Mouse (Mus musculus): ENCODE measurements around the gene A830005F24Rik. TPM values are rescaled to one million over a fixed set of nuclear protein-coding genes. Genes with fewer than 3 reads are reported as not detected.
"Not testable (repeated sequence)": the region's sequence is repeated elsewhere in the genome, so short reads cannot be mapped to it uniquely, and the experiment has no call there.

Gene A830005F24Rik
- not detected for total RNA-seq (2021)

DNA sequence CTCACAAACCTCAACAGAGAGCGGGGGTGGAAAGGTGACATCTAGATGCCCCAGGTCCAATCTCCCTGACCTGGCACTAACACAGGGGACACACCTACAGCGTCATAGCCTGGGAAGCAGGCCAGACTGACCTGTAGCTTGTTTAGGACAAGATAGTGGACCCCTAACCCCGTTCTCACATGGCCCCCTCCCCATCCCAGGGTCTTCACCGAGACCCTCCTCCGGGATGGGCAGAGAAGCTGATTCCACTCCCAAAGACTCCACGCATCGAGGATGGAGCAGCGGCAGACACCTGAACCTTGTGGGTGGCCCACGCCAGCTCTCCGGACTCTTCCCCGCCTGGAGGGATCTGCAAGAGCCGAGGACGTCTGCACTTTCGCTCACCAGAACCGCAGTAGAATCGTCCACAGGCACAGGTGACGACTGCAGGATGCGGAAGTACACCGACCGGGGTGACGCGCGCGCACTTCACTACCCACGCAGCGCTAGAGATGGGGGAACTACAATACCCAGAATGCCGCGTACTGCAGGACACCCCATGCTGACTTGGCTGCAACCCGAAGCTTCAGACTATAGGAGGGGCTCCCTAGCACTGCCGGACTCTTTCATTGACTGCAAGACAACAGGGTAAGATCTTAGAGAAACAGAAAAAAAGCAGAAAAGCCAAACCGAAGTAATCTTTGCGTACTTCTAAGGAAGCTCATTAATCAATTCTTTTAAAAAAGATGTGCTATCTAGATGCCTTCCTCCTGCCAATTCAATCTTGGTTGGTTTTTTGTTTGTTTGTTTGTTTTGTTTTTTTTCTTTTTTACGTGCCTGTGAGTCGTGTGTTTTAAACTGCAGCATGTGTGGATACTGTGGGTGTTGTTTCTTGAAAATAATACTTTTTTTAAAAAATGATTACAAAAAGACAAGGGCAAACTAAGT lies at the start of gene A830005F24Rik, which contains the start of gene Zfp169:
Gene A830005F24Rik, plus strand, starts transcription at position 568 of the 927 bp plus-strand sequence.
Gene Zfp169, minus strand, starts transcription at position 449 of the 927 bp plus-strand sequence.
- peak; percentile 76 for DNase-seq (ENCODE audit: low spot score)
- intact Hi-C loops (cut with DNase I), result no loop called here

DNA sequence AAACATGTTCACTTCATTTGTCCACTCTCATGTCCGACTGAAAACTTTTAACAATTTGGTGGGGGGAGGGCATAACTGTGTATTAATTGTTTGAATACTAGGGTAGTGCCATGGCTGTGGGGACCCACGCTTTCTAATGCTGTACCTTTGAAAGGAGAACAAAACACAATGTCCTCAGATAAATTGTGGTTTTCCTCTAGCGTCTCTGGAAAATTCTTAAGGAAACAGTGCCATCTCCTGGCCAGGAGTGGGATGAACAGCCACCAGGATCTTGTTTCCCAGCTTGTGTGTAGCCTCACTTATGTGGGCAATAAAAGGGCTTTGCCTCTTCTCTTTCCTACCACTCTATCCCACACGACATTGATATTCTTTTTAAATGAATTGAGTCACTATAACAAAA lies 49.2 kb upstream of the A830005F24Rik start:
- intact Hi-C loops (cut with DNase I), result loop anchor here (1.0 to 10.0 kb wide), 4 partner anchors 189 to 1163 kb away; no protein-coding TSS in a partner anchor
- peak; percentile 4 for DNase-seq (ENCODE audit: low spot score)

DNA sequence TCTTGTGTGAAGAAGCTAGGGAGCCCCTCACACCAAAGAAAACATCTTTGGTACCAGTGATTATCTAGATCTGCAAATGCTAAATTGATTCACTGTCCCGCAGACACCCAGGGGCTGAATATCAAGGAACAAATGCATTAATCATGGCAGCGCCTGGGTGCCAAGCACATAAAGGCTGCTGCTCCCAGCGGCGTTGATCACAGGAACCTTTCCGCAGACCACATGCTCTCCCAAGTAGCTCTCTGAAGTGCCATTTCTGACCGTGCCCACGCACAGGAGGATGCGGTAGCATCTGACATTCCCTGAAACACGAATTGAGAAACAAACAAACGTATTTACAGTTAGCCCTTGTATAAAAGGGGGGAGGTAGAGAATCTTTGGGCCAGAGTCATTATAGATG lies 47.2 kb upstream of the A830005F24Rik start:
- intact Hi-C loops (cut with DNase I), result loop anchor here (10.0 kb wide), 1 partner anchor 191 kb away; no protein-coding TSS in a partner anchor
- DNase-seq (ENCODE audit: low spot score), result no peak

DNA sequence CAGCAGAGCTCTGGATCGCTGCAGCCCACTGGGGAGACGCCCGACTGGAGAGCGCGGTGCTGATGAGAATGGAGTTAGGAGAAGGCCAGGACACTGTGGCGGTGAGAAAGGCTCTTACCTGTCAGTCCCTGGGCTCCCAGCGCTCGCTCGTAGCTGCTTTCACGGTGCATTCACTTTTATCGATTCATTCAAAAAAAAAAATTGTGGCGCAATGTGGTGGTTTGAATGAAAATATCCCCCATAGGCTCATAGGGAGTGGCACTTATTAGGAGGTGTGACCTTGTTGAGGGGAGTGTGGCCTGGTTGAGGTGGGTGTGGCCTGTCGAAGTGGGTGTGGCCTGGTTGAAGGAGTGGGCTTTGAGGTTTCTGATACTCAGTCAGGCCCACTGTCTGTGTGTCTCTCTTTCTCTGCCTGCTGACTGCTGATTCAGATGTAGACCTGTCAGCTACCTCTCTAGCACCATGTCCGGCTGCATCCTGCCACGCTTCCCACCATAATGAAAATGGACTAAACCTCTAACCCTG lies 44.7 kb upstream of the A830005F24Rik start:
- intact Hi-C loops (cut with DNase I), result loop anchor here (10.0 kb wide), 1 partner anchor 194 kb away; no protein-coding TSS in a partner anchor
- no peak for DNase-seq (ENCODE audit: low spot score)

DNA sequence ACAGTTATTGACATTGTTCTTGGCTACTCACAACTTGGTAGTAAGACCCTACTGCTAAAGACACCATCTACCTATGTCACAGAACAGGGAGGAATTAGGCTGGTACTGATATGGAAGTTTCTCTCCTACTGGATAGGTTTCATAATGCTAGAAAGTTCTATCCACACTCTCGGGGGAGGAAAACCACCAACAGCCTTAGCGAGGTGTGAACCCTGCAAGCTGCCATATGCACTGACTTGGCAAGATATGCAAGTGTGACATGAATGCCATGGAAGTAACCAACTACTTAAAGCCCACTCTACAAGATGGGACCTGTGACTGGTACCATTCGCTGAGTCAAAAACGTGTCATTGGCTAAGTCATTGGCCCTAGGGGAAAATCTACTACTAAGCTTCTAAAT lies 29.8 kb upstream of the A830005F24Rik start:
- intact Hi-C loops (cut with DNase I), result no loop called here
- no peak for DNase-seq (ENCODE audit: low spot score)

DNA sequence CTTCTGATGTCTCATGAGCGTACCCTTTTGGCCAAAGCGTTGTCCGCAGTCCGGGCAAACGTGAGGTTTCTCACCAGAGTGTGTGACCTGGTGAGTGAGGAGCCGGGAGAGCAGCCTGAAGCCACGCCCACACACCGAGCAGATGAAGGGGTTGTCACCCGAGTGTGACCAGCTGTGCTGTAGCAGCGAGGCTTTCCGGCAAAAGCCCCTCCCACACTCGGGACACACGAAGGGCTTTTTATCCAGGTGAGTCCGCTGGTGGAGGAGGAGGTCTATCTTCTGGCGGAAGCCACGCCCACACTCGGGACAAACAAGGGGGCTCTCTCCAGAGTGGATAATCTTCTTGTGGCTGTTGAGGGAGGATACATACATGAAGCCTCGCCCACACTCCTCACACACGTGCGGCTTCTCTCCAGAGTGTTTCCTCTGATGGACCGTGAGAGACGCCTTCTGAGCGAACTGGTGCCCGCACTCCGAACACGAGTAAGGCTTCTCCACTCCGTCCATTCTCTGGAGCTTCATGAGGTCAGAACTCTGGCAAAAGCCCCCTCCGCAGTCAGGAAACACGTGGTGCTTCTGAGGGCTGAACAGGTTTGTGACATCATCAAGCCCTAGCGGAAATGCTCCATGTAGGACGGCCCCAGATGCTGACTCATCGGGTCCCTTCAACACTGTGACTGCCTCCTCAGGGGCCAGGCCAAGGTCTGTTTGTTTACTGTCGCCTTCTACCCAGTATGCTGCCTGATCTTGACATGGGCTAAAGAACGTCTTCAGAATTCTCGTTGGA lies 22.8 kb upstream of the A830005F24Rik start:
- intact Hi-C loops (cut with DNase I), result no loop called here

DNA sequence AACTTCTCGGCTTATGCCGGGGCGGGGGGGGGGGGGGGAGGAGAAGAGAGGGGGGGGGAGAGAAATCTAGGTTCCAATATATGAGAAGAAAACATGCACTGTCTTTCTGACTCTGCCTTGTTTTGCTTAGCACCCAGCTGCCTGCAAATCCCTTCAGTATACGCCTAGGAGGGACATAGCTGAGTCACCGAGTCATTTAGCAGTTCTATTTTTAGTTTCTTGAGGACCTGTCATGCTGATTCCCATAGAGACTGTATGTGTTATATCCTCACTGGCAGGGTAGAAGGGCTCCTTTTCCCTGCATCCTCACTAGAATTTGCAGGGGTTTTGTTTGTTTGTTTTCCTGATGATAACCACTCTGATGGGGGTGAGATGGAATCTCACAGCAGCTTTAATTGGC lies 20.2 kb upstream of the A830005F24Rik start:
- intact Hi-C loops (cut with DNase I), result no loop called here
- DNase-seq (ENCODE audit: low spot score), result no peak

More for the DNA sequence above, 22.8 kb upstream of the A830005F24Rik start:
- DNase-seq (ENCODE audit: low spot score), result no peak

DNA sequence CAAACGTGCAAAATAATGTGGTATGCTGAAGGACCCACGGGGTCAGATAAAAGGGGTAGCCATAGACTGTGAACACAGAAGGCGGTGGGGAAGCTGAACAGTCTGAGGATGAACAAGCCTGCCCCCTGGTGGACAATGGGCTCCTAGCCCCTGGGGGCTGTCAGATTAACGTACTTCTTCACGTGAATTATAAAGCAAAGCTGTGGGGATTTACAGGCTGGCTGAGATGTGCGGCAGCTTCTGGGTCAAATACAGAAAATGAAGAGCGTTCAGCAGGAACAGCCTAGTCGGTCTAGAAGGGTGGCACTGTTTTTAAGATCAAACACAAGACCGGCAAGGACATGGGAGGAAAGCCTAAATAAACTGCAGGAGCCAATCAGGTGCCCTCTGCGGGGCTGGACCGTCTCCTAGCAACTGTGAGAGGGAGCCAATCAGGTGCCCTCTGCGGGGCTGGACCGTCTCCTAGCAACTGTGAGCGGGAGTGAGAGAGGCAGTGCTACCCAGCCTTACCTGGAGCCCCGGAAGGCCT lies 15.6 kb upstream of the A830005F24Rik start:
- intact Hi-C loops (cut with DNase I), result no loop called here
- DNase-seq (ENCODE audit: low spot score), result no peak

DNA sequence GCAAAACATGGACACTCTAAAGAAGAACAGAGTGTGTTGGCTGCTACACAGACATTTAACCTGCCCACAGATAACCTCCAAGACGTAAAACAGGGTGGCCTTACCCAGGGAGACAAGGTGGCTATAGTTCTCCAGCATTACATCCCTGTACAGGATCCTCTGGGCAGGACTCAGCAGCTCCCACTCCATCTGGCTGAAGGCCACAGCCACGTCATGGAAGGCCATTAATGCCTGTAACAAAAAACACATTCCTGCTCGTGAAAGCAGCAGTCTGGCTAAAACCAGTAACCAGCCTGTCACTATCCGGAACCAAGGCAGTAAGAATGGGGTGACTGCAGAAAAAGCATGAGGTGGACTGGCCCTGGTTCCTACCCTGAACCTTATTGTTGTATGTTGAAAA lies 14.7 kb upstream of the A830005F24Rik start:
- no peak for DNase-seq (ENCODE audit: low spot score)

DNA sequence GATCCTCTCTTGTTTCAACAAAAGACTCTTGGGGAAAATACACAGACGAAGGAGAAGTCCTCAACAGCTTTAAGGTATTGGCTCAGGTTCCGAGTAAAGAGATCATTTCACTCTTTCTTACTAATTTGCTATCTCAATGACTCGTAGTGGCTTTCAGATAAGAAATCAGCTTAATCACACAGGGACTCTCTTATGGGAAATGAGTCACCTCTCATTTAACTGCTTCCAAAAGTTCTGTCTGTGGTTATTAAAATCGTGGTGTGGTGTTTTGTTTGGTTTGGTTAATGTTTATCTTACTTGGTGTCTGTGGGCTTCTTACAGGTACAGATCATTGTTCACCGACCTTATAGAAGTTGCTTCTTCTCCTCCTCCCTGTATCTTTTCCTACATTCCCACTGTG lies 10.9 kb upstream of the A830005F24Rik start:
- intact Hi-C loops (cut with DNase I), result no loop called here
- DNase-seq (ENCODE audit: low spot score), result no peak

More for the DNA sequence above, 14.7 kb upstream of the A830005F24Rik start:
- intact Hi-C loops (cut with DNase I), result no loop called here

DNA sequence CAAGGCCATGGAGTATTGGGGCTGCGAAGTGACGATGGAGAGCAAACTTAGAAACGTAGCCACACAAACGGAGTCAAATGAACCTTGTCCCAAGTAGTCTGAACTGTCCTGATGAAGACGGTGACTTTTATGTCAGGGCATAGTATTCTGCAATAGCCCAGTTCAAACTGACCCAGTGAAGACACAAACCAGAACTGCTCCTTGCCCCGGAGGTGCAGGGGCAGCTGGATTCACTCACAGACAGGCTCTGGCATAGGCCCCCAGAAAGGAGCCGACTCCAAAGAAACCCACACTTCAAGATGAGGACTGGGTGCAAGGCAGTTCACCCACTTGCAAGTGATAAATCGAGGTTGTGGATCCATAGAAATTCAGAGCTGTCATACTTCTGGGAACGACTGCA lies 4.7 kb upstream of the A830005F24Rik start:
- intact Hi-C loops (cut with DNase I), result no loop called here
- DNase-seq (ENCODE audit: low spot score), result no peak

DNA sequence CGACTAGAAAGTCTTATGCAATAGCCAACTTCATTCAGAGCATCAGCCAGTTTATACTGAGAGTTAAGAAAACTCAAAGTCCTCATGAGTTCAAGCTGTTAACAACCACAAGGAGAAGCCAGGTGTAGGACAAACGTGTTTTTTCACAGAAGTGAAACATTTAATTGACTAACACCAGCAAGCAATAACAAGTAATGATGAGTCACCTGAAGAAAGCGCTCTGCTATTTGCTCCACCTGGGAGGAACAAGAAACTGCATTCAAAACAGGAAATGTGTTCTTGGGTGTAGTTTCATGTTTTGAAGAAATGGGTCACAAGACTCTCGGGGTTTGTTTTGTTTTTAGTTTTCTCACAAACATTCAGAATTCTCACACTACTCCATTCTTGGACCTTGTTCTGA lies 2.5 kb downstream of the A830005F24Rik start:
- intact Hi-C loops (cut with DNase I), result no loop called here
- DNase-seq (ENCODE audit: low spot score), result no peak

DNA sequence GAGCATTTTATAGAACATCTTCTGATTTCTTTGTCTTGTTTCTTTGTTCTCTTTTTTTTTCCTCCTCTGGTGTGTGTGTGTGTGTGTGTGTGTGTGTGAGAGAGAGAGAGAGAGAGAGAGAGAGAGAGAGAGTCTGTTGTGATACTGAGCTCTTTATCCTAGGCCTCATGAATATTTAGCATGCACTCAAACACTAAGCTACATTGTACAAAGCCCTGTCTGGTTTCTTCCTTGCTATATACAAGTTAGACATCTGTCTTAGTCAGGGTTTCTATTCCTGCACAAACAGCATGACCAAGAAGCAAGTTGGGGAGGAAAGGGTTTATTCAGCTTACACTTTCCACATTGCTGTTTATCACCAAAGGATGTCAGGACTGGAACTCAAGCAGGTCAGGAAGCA lies 5.8 kb downstream of the A830005F24Rik start:
- DNase-seq (ENCODE audit: low spot score); intact Hi-C loops (cut with DNase I): not testable (repeated sequence)

DNA sequence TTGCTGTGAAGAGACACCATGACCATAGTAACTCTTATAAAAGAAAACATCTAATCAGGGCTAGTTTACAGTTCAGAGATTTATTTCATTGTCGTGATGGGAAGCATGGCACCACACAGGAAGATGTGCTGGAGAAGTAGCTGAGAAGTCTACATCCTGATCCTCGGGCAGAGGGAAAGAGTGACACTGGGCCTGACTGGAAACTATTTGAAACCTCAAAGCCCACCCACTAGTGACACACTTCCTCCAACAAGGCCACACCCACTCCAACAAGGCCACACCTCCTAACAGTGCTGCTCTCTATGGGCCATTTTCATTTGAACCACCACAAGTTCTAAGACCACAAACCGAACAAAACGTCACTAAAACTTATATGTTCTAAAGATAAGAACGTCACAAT lies 12.4 kb downstream of the A830005F24Rik start:
- intact Hi-C loops (cut with DNase I), result no loop called here
- no peak for DNase-seq (ENCODE audit: low spot score)

DNA sequence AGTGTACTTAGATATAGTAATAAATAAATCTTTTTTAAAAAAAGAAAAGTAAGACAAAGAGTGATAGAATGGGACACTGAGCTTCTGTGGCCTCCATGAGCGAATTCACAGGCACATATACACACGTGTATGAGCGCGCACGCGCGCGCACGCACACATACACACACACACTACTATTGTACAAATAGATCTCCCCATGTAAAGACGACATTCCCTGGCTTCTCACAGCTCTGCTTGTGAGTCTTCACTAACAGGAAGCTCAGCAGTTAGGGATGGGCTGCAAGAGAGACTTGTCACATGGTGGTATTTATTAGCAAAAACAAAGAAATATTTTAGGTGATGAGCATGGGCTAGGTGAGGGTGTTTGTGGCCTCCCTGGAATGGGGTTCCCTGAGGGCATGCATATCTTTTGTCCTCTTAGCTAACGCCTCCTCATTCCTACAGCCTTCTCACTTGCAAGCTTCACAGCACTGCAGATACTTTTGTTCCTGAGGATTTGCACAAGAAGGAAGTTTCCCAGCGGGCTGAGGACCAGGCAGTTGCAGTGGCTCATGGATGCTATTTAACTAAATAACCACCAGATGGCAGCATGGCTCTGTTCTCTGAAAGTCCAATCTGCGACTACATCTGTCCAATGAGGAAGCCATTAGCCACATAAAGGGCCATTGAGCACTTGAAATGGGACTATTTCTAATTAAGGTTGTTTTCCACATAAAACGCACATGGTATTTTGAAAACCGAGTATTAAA lies 14.9 kb downstream of the A830005F24Rik start:
- intact Hi-C loops (cut with DNase I), result loop anchor here (1.0 kb wide), 2 partner anchors 44 to 111 kb away; no protein-coding TSS in a partner anchor
- peak; percentile 26 for DNase-seq (ENCODE audit: low spot score)

DNA sequence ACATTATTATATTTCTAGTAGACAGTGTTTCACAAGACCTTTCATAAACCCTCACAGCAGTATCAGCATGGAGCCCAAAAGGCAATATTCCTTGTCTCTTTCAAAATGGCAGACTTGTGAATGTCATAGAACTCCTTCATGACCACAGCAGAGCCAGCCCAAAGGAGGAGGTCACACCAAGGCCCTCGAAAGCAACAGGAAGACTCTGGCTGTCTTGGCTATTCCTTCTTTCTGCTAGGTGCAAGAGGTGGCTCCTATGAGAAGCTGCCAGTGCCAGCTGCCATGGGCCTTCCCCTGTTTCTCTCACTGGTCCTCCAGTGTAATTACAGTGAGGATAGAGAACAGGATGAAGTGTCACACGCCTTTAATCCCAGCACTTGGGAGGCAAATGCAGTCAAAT lies 15.7 kb downstream of the A830005F24Rik start:
- DNase-seq (ENCODE audit: low spot score), result no peak
- intact Hi-C loops (cut with DNase I), result no loop called here

DNA sequence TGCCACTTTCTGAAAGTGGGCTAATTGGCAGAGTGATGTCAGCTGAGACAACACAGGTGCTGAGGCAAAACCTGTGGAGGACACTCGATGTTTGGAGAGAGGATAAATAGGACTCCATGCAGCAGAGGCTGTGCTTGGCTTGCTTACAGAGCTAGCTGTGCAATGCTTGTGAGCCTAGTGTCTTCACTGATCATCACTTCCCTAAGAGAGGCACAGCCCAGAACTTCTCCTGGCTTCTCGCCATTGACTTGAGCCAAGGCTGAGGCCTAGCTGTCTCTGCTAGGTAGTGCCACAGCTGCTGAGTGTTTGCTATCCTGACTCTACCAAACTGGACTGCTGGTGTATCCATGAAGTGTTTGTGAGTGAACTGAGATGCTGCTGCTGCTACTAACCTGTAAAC lies 17.3 kb downstream of the A830005F24Rik start:
- intact Hi-C loops (cut with DNase I), result no loop called here
- peak; percentile 13 for DNase-seq (ENCODE audit: low spot score)

DNA sequence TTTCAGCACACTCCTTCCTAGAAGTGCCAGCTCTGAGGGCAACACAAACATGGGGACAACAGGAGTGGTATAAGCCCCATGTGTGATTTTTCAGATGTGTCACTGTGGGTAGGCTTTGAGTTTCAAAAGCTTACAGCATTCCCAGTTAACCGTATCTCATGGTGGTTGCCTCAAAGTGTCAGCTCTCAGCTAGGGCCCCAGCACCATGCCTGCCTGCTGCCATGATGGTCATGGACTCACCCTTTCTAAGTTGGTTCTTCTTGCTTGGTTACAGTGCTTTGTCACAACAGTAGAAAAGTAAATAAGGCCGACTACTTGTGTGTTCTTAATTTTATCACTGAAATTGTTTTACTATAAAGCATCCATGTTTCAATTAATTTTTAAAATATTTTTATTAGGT lies 18.1 kb downstream of the A830005F24Rik start:
- intact Hi-C loops (cut with DNase I), result no loop called here
- DNase-seq (ENCODE audit: low spot score), result no peak

DNA sequence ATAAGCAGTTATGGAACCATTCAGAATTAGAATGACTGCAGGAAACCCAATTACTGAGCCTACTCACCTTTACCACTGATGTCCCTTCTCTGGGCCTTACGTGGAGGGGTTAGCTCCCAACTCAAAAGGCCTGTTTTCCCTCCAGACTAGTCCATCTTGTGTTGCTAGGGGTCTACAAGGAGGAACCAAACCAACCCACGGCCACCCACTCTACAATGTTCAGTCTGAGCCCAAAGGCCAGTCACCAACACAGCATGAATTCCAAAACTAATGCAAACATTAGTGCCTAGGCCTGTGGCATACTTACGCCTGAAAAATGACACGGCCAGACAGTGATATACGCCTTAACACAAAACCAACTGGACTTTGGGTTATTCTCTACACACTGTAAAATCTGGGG lies 20.1 kb downstream of the A830005F24Rik start:
- DNase-seq (ENCODE audit: low spot score), result no peak
- intact Hi-C loops (cut with DNase I), result no loop called here
